Mouse (Mus musculus) embryonic facial prominence, embryonic 11.5 days (tissue): ENCODE data around the gene Rab40c. TPM values are rescaled to one million over a fixed set of nuclear protein-coding genes. Genes with fewer than 3 reads are reported as not detected.

Experiments used
- ATAC-seq: fragments of 200-750 bp; cut with Nextera tagmentation; replicated peaks from 2 replicates; pipeline ENCODE4 v1.8.0; 2017; ENCODE audit warnings: low read depth; ENCODE audit not compliant: insufficient number of reproducible peaks, low FRiP score, low TSS enrichment
- DNase-seq: peaks from one replicate; pipeline ENCODE4 v3.0.0-alpha.2; 2015; ENCODE audit warnings: low spot score
- H3K27ac ChIP-seq: fragments of 300-500 bp; sonication (generic); replicated peaks from 2 replicates; pipeline ENCODE4 v1.5.1; 2014; ENCODE audit warnings: mild to moderate bottlenecking, low read depth, low read length, control low read depth
- H3K27me3 ChIP-seq: fragments of 300-500 bp; sonication (generic); 2 replicates; pipeline ENCODE4 v1.6.1; 2014; ENCODE audit warnings: mild to moderate bottlenecking, low read length, moderate library complexity, mixed read lengths; ENCODE audit not compliant: control insufficient read depth, insufficient read depth
- H3K36me3 ChIP-seq: fragments of 300-500 bp; sonication (generic); replicated peaks from 2 replicates; pipeline ENCODE4 v1.6.1; 2014; ENCODE audit warnings: low read depth, mild to moderate bottlenecking, low read length, moderate library complexity, mixed read lengths; ENCODE audit not compliant: control insufficient read depth, insufficient read depth
- H3K4me1 ChIP-seq: fragments of 300-500 bp; sonication (generic); 2 replicates; pipeline ENCODE4 v1.6.1; 2014; ENCODE audit warnings: low read length, mixed read lengths; ENCODE audit not compliant: control insufficient read depth, insufficient read depth
- H3K4me2 ChIP-seq: fragments of 300-500 bp; sonication (generic); 2 replicates; pipeline ENCODE4 v1.6.1; 2014; ENCODE audit warnings: low read depth, mild to moderate bottlenecking, control low read depth, low read length, moderate library complexity
- H3K4me3 ChIP-seq: fragments of 300-500 bp; sonication (generic); 2 replicates; pipeline ENCODE4 v1.5.1; 2014; ENCODE audit warnings: low read depth, low read length, control low read depth
- H3K9ac ChIP-seq: fragments of 300-500 bp; sonication (generic); replicated peaks from 2 replicates; pipeline ENCODE4 v1.6.1; 2014; ENCODE audit warnings: mild to moderate bottlenecking, control low read depth, low read length
- H3K9me3 ChIP-seq: fragments of 300-500 bp; sonication (generic); replicated peaks from 2 replicates; pipeline ENCODE4 v1.6.1; 2016; ENCODE audit warnings: mild to moderate bottlenecking, low read length, inconsistent platforms, mixed read lengths; ENCODE audit not compliant: control insufficient read depth
- WGBS: fragments of 180-500 bp; shearing (Covaris S2); extraction: QIAGEN DNeasy Blood & Tissue Kit; methylation state at CpG from one replicate; pipeline ENCODE4 v1.1.7; 2014; 5-methylcytosine and 5-hydroxymethylcytosine counted together
- polyA plus RNA-seq: library from polyadenylated mRNA; unstranded; fragments of >200 nt; fragmentation: Nextera tagmentation; extraction: Ambion mirVana; gene quantifications from 2 replicates; pipeline ENCODE4 v1.2.1, GENCODE M21; 2014

Gene Rab40c
- polyA plus RNA-seq, 1 experiment from 2014 or later: 17.6 TPM

- WGBS: 10% methylated on average over 6 of the region's 6 CpGs
- no peaks in the 10 kb centered on the region for H3K9me3 ChIP-seq
- peaks cover 9% of the 10 kb centered on the region for H3K4me1 ChIP-seq
- H3K4me3 ChIP-seq: peak overlapping the region; percentile 54
- H3K27ac ChIP-seq: peak overlapping the region; percentile 76
- peak; percentile 50; the same call in 1 of the 2 replicates for ATAC-seq
- H3K36me3 ChIP-seq: no peaks in the 10 kb centered on the region
- H3K4me2 ChIP-seq: peak overlapping the region; percentile 81
- DNase-seq: no peak
- H3K9ac ChIP-seq: peak overlapping the region; percentile 75
- H3K27me3 ChIP-seq: no peaks in the 10 kb centered on the region
These were observed 57.6 kb downstream of the Rab40c start for GRCm38 (mm10) chr17:25861704-25862612.

DNA sequence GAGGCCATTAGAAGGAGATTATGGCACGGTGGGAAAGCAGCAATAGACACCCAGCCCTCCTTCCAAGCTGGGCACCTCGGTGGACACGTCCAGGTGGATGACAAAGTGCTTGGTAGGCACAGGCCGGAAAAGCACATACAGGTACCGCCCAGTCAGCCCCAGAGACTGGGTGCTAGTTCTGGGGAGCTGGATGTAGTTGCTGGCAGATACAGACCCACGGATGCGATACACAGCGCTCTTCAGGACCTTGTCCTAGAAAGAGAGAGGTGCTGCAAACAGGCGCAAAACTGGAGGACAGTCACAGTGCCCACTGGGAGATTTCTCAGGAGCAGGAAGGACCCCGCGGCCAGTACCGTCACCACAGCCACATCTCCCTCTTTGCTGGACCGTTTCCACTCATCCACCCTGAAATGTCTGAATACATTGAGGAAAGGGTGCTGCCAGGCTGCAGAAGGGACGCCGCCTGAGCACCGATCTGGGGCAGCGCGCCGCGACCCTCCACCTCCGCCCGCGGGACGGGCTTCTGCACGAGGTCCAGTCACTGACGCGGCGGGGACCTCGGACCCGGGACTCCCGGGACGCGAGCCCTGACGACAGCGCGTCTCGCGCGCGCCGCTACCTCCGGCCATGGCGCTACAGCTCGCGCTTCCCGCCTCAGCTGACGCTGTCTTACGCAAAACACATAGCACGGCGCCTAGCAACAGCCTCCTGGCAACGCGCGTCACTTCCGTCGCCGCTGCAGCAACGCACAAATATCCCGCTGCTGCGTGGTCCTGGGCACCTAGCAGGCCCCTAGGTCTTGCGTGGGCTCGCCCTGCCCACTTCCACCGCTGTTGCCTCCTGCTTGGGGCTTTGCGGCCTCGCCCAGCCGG is 58.5 kb downstream of the Rab40c start, which contains the start of gene Wdr90:
Gene Wdr90, minus strand, starts transcription at position 670 of the 872 bp plus-strand sequence.
- ATAC-seq (peak; percentile 90), DNase-seq (peak; percentile 96)
- peaks cover 9% of the 10 kb centered on the region for H3K4me1 ChIP-seq
- H3K4me2 ChIP-seq: peak within 1 kb of the TSS; percentile 81
- no peaks in the 10 kb centered on the region for H3K27me3 ChIP-seq
- no peaks in the 10 kb centered on the region for H3K9me3 ChIP-seq
- no peaks in the 10 kb centered on the region for H3K36me3 ChIP-seq
- H3K27ac ChIP-seq: peak within 1 kb of the TSS; percentile 76
- peak within 1 kb of the TSS; percentile 75 for H3K9ac ChIP-seq
- H3K4me3 ChIP-seq: peak within 1 kb of the TSS; percentile 54
- 4% methylated on average over 65 of the region's 65 CpGs for WGBS

GRCm38 (mm10) chr17:25860229-25860628 is 59.3 kb downstream of the Rab40c start:
- H3K4me1 ChIP-seq: peaks cover 9% of the 10 kb centered on the region
- no peaks in the 10 kb centered on the region for H3K36me3 ChIP-seq
- DNase-seq (no peak), ATAC-seq (no peak)
- H3K9me3 ChIP-seq: no peaks in the 10 kb centered on the region
- peak overlapping the region; percentile 54; the same call in 1 of the 2 replicates for H3K4me3 ChIP-seq
- peak overlapping the region; percentile 81; the same call in 1 of the 2 replicates for H3K4me2 ChIP-seq
- no peaks in the 10 kb centered on the region for H3K27me3 ChIP-seq
- H3K27ac ChIP-seq: no peak overlapping the region
- peak overlapping the region; percentile 75 for H3K9ac ChIP-seq
- 94% methylated on average over 6 of the region's 6 CpGs for WGBS

DNA sequence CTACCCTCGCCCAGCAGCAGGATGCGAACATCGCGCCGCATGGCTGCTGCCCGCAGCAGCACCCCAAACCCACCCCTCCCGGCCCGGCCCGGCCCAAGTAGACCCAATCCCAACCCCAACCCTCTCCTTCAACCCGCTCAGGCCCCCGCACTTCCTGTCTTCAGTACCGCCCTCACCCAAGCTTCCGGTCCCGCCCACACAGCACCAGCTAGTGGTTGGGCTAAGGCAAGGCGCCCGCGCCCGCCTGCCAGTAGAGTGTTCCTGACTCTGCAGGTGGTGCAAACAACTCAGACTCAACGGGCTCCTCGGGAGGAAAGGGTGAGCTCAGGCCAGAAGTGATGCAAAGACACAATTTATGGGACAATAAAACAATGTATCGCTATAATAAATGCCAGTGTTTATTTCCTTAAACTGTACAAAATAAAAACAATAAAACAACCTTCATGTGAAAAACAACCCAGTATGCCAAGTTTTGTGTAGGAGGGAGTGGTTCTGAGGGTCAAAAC is 75.1 kb downstream of the Rab40c start, which contains the start of gene Rhot2:
Gene Rhot2, minus strand, starts transcription at position 456 of the 506 bp plus-strand sequence.
- peak; percentile 93 for ATAC-seq
- Histone ChIP-seq H3K27me3 (no peaks in the 10 kb centered on the region), H3K4me3 (peak within 1 kb of the TSS; percentile 84), H3K9ac (peak within 1 kb of the TSS; percentile 82), H3K27ac (peak within 1 kb of the TSS; percentile 47; the same call in 1 of the 2 replicates), H3K4me2 (peak within 1 kb of the TSS; percentile 89), H3K4me1 (peaks cover 3% of the 10 kb centered on the region), H3K36me3 (peaks cover 14% of the 10 kb centered on the region), H3K9me3 (no peaks in the 10 kb centered on the region)
- WGBS: under 1% methylated on average over 20 of the region's 21 CpGs
- peak; percentile 97 for DNase-seq

DNA sequence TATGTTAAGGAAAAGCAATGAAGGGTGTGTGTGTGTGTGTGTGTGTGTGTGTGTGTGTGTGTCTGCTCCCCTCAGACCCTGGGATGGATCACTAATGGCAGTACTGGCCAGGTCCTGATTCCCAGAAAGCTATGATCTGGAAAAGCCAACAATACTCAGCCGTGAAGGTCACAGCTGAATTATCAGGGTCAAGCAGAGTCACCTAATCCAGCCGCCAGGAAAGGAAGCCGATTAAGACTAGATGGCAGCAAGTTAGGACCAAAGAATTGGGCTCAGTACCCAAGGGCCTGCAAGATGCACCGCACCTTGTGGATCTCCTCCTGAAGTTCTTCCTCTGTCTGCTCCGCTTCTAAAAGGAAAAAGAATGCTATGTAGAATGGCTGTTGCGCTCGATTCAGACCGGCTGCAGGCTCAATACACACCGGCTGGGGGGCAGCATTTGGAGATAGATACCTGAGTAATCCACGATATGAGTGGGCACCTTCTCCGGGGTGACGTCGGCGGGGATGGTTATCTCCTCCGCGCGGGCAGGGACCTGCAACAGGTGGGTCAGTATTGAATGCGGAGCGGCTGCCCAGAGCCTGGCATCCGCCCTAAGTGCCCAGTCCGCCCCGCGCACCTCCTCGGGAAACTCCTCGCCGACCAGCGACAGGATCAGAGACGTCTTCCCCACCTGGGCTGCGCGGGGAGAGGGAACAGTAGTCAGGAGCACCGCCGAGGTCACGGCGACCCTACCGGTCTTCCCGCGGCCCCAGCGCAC is 75.7 kb downstream of the Rab40c start:
- Histone ChIP-seq H3K9me3 (no peaks in the 10 kb centered on the region), H3K4me2 (peak overlapping the region; percentile 89), H3K27ac (peak overlapping the region; percentile 47; the same call in 1 of the 2 replicates), H3K27me3 (no peaks in the 10 kb centered on the region), H3K4me3 (peak overlapping the region; percentile 84), H3K4me1 (peaks cover 3% of the 10 kb centered on the region), H3K36me3 (peaks cover 16% of the 10 kb centered on the region), H3K9ac (peak overlapping the region; percentile 82)
- no peak for DNase-seq
- ATAC-seq: peak; percentile 2; the same call in 1 of the 2 replicates
- 3% methylated on average over 36 of the region's 38 CpGs for WGBS

DNA sequence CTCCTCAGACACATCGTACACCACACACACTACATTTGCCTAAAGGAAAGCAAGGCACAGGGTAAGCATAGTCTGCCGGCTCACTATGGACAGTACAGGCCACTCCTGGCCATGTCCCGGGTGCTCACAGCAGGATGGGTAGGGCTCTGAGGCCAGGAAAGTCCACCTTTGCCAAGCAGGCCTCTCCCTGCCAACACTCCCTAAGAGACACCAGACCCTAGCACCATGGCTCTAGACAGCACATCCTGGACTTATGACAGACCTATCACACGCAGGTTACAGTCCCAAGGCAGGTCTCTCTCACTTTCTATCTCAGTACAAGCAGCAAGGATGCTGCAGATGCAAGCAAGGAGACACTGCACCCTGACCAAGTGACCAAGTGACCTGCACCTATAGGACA is 76.4 kb downstream of the Rab40c start:
- no peak for ATAC-seq
- Histone ChIP-seq H3K27ac (no peak overlapping the region), H3K4me1 (peaks cover 3% of the 10 kb centered on the region), H3K27me3 (no peaks in the 10 kb centered on the region), H3K4me2 (no peak overlapping the region; the same call in 1 of the 2 replicates), H3K4me3 (no peak overlapping the region), H3K36me3 (peaks cover 14% of the 10 kb centered on the region), H3K9me3 (no peaks in the 10 kb centered on the region), H3K9ac (peak overlapping the region; percentile 20; the same call in 1 of the 2 replicates)
- 93% methylated on average over 4 of the region's 4 CpGs for WGBS
- no peak for DNase-seq

GRCm38 (mm10) chr17:25842509-25842908 is 77.0 kb downstream of the Rab40c start:
- Histone ChIP-seq H3K4me3 (no peak overlapping the region), H3K9me3 (no peaks in the 10 kb centered on the region), H3K27ac (no peak overlapping the region), H3K4me1 (peaks cover 3% of the 10 kb centered on the region), H3K27me3 (no peaks in the 10 kb centered on the region), H3K4me2 (no peak overlapping the region), H3K9ac (no peak overlapping the region), H3K36me3 (peaks cover 14% of the 10 kb centered on the region)
- WGBS: 84% methylated on average over 3 of the region's 3 CpGs
- DNase-seq (no peak), ATAC-seq (no peak)
